Mouse (Mus musculus): ENCODE data around the gene Lin7b. TPM values are rescaled to one million over a fixed set of nuclear protein-coding genes. Genes with fewer than 3 reads are reported as not detected.

Lin7b gene
- polyA plus RNA-seq, 1 experiment from 2014 or later = 0.87 TPM

DNA sequence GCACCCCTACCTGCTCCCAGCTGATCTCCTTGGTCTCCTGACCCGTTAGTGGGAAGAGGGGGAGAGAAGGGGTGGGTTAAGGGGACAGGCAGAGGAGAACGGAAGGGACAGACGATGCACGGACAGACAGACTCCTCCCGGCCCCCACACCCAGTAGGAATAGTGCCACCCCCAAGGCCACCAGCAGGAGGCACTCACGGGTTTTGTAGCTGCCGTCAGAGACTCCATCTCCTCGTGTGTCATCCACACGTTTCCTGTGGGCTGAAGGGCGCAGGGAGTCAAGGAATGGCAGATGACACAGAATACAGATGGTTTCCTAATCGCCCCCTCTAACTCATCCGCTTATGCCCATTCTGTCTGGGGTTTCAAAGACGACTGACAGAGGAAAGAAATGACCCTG, 26.8 kb downstream of the Lin7b start:
- ATAC-seq (ENCODE audit: insufficient read depth) (no peak), DNase-seq (peak; percentile 30)
- peak; percentile 46 for TF ChIP-seq CTCF (IDR thresholded peaks at IDR 0.05; ENCODE audit: low read depth)
- Histone ChIP-seq H3K4me3 (ENCODE audit: low read depth, low read length) (no peak overlapping the region), H3K9me3 (ENCODE audit: low read depth, low read length) (no peaks in the 10 kb centered on the region), H3K27ac (ENCODE audit: low read depth) (no peak overlapping the region), H3K36me3 (ENCODE audit: insufficient read depth) (no peaks in the 10 kb centered on the region), H3K27me3 (ENCODE audit: insufficient read depth, low read length) (no peaks in the 10 kb centered on the region), H3K4me1 (ENCODE audit: insufficient read depth) (peaks cover 13% of the 10 kb centered on the region), H3K4me2 (no peak overlapping the region), H3K9ac (no peak overlapping the region)
- 29% methylated on average over 13 of the region's 13 CpGs for WGBS

DNA sequence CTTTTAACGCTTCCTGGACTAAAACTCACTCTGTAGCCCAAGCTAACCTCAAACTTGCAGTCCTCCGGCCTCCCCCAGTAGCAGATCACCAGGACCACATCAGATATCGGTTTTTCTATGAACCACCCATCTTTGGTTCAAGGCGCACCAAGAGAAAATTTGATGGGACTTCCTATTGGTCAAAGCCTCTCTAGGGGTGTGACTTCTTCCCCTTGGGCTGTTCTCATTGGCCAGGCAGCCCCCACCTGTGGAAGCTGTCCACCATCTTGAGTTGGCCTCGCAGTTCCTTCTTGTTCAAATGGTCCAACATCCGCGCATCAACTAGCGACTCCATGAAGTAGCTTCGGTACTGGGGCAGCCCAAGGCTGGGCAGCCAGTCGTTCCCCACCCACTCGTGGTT, 28.3 kb downstream of the Lin7b start:
- no peak for ATAC-seq (ENCODE audit: insufficient read depth)
- no peak for TF ChIP-seq CTCF (IDR thresholded peaks at IDR 0.05; ENCODE audit: low read depth)
- peaks cover 15% of the 10 kb centered on the region for H3K4me1 ChIP-seq (ENCODE audit: insufficient read depth)
- no peak overlapping the region for H3K4me2 ChIP-seq
- DNase-seq = no peak
- H3K4me3 ChIP-seq (ENCODE audit: low read depth, low read length) = no peak overlapping the region
- no peaks in the 10 kb centered on the region for H3K9me3 ChIP-seq (ENCODE audit: low read depth, low read length)
- no peak overlapping the region for H3K9ac ChIP-seq
- WGBS = 87% methylated on average over 11 of the region's 11 CpGs
- no peaks in the 10 kb centered on the region for H3K36me3 ChIP-seq (ENCODE audit: insufficient read depth)
- H3K27ac ChIP-seq (ENCODE audit: low read depth) = no peak overlapping the region
- no peaks in the 10 kb centered on the region for H3K27me3 ChIP-seq (ENCODE audit: insufficient read depth, low read length)

DNA sequence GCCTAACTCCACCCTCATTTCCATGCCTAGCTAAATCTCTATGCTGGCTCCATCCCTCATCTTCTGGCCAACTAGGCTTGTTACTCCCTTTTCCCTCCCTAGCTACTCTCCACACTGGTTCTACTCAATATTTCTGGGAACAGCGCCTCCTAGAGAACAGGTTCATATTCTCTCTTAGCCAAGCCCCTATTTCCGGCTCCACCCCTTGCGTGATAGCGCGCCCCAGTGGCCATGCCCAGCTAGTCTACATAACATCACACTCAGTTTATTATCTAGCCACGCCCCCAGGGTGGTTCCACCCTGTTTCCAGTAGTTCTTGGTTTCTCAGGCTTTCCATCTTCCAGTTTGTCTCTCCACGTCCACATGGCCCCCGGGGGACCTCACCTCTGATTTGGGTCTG, 29.1 kb downstream of the Lin7b start:
- peak overlapping the region; percentile 56 for H3K4me3 ChIP-seq (ENCODE audit: low read depth, low read length)
- H3K27me3 ChIP-seq (ENCODE audit: insufficient read depth, low read length) = no peaks in the 10 kb centered on the region
- 2% methylated on average over 8 of the region's 8 CpGs for WGBS
- no peak overlapping the region for H3K9ac ChIP-seq
- H3K27ac ChIP-seq (ENCODE audit: low read depth) = peak overlapping the region; percentile 60; the same call in 1 of the 2 replicates
- ATAC-seq (ENCODE audit: insufficient read depth) = peak; percentile 12; the same call in 1 of the 2 replicates
- no peaks in the 10 kb centered on the region for H3K36me3 ChIP-seq (ENCODE audit: insufficient read depth)
- H3K4me1 ChIP-seq (ENCODE audit: insufficient read depth) = peaks cover 15% of the 10 kb centered on the region
- peak; percentile 94 for DNase-seq
- H3K4me2 ChIP-seq = peak overlapping the region; percentile 95
- TF ChIP-seq CTCF (IDR thresholded peaks at IDR 0.05; ENCODE audit: low read depth) = peak; percentile 77
- no peaks in the 10 kb centered on the region for H3K9me3 ChIP-seq (ENCODE audit: low read depth, low read length)

DNA sequence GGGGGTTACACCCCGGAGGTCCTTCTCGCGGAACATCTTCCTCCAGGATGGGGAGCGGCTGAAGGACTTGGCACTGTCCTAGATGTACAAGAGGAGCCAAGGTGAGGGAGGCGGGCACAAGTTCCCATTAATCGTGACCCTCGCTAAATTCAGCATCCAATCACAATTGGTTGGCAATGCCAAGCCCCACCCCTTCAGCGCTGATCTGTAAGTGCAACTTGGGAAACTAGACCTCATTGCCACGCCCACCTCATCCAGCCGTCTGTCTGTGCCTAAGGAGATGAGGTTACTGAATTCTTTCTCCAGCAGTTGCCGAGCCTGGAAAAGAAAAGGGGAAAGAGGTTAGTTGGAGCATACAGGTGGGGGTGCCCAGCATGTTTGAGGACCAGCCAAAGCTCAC, 29.7 kb downstream of the Lin7b start:
- Histone ChIP-seq H3K9me3 (ENCODE audit: low read depth, low read length) (no peaks in the 10 kb centered on the region), H3K4me2 (peak overlapping the region; percentile 95), H3K4me3 (ENCODE audit: low read depth, low read length) (peak overlapping the region; percentile 56), H3K36me3 (ENCODE audit: insufficient read depth) (no peaks in the 10 kb centered on the region), H3K9ac (peak overlapping the region; percentile 63; the same call in 1 of the 2 replicates), H3K27me3 (ENCODE audit: insufficient read depth, low read length) (no peaks in the 10 kb centered on the region), H3K27ac (ENCODE audit: low read depth) (peak overlapping the region; percentile 60; the same call in 1 of the 2 replicates), H3K4me1 (ENCODE audit: insufficient read depth) (peaks cover 15% of the 10 kb centered on the region)
- peak; percentile 90 for DNase-seq
- peak; percentile 18; the same call in 1 of the 2 replicates for ATAC-seq (ENCODE audit: insufficient read depth)
- no peak for TF ChIP-seq CTCF (IDR thresholded peaks at IDR 0.05; ENCODE audit: low read depth)
- 2% methylated on average over 11 of the region's 11 CpGs for WGBS

DNA sequence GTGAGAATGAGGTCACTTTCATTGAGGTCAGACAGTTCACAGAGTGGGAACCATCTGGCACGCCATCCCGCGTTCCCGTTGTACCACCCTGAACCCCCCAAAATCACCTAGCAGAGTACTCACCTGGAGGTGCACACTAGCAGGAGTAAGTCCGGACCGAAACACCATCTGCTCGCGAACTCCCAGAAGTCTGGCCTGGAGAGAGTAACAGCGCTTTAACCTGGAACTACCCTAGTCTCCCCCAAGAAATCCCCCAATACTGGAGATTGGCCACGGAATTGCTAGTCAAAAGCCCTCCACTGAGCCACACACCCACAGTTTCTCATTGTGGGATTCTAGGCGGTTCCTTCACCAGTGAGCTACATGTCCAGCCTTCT, 30.3 kb downstream of the Lin7b start:
- ATAC-seq (ENCODE audit: insufficient read depth) (peak; percentile 2; the same call in 1 of the 2 replicates), DNase-seq (no peak)
- Histone ChIP-seq H3K27me3 (ENCODE audit: insufficient read depth, low read length) (no peaks in the 10 kb centered on the region), H3K4me1 (ENCODE audit: insufficient read depth) (peaks cover 15% of the 10 kb centered on the region), H3K9me3 (ENCODE audit: low read depth, low read length) (no peaks in the 10 kb centered on the region), H3K9ac (peak overlapping the region; percentile 63), H3K27ac (ENCODE audit: low read depth) (peak overlapping the region; percentile 68), H3K4me3 (ENCODE audit: low read depth, low read length) (peak overlapping the region; percentile 56), H3K4me2 (peak overlapping the region; percentile 95), H3K36me3 (ENCODE audit: insufficient read depth) (no peaks in the 10 kb centered on the region)
- 1% methylated on average over 11 of the region's 11 CpGs for WGBS
- TF ChIP-seq CTCF (IDR thresholded peaks at IDR 0.05; ENCODE audit: low read depth) = no peak

DNA sequence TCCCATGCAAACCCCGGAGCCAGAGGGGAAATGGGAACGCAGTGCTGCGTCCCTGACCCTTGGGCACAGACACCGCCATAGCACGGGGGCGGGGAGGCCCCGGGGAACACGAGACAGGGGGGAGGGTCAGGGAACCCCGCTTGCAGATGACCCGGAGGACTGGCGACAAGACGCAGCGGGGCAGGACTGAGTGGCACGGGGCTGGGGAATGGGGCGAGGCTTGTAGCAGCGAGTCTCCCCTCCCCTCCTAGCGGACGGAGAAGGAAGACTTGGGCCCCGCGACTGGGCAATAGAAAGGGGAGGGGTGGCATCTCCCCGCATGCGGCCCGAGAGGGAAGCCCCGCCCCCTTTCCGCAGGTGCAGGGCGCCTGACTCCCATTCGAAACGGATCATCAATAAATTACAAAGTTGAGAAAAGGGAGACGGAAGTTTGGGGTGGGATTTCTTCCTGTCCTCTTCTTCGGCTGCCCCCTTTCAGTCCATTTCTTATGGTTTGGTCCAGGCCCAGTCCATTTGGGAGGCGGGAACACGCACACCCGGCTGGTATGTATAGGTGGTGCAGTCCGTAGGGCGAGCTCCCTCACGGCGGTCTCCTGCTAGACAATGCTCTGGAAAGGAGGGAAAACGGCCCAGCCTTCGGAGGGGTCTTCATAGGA, 30.8 kb downstream of the Lin7b start:
- TF ChIP-seq CTCF (IDR thresholded peaks at IDR 0.05; ENCODE audit: low read depth) = peak; percentile 67
- peak overlapping the region; percentile 56 for H3K4me3 ChIP-seq (ENCODE audit: low read depth, low read length)
- H3K27me3 ChIP-seq (ENCODE audit: insufficient read depth, low read length) = no peaks in the 10 kb centered on the region
- H3K9me3 ChIP-seq (ENCODE audit: low read depth, low read length) = no peaks in the 10 kb centered on the region
- peak; percentile 88 for DNase-seq
- H3K27ac ChIP-seq (ENCODE audit: low read depth) = peak overlapping the region; percentile 68; the same call in 1 of the 2 replicates
- peak overlapping the region; percentile 95 for H3K4me2 ChIP-seq
- peak overlapping the region; percentile 63 for H3K9ac ChIP-seq
- H3K36me3 ChIP-seq (ENCODE audit: insufficient read depth) = no peaks in the 10 kb centered on the region
- WGBS = under 1% methylated on average over 38 of the region's 39 CpGs
- peaks cover 20% of the 10 kb centered on the region for H3K4me1 ChIP-seq (ENCODE audit: insufficient read depth)
- ATAC-seq (ENCODE audit: insufficient read depth) = peak; percentile 76

DNA sequence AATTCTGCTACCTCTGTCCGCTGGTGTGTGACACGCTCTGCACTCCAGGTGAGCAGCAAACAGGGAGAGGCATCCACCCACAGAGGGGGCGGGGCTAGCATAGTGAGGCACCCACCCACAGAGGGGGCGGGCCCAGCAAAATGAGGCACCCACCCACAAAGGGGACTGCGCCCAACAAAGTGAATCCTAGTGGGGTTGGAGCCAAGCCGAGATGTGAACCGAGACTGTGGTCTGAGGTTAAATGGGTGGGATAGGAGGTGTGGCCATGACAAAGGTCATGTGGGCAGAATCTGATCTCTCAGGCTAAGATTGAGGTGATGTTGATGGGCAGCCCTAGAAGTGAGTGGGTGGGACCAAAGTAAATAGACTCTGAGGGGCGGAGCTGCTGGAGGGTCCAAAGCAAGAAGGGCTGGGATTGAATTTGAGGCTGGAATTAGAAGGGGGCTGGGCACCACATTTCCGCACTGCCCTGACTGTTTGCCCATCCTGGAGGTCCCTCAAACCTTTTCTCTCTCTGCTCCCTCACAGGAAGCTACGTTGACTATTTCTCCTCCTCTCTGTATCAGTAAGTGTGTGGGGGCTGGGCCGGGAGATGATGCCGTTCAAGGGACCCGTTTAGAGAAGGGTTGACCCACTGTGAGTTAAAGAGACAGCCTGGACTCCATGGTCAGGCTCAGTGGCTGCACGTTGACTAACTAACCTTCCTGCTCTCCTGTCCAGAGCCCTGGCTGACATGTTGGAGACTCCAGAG, 32.0 kb downstream of the Lin7b start:
- Histone ChIP-seq H3K9ac (peak overlapping the region; percentile 63; the same call in 1 of the 2 replicates), H3K4me2 (peak overlapping the region; percentile 95), H3K27me3 (ENCODE audit: insufficient read depth, low read length) (no peaks in the 10 kb centered on the region), H3K9me3 (ENCODE audit: low read depth, low read length) (no peaks in the 10 kb centered on the region), H3K27ac (ENCODE audit: low read depth) (peak overlapping the region; percentile 63), H3K36me3 (ENCODE audit: insufficient read depth) (no peaks in the 10 kb centered on the region), H3K4me1 (ENCODE audit: insufficient read depth) (peaks cover 21% of the 10 kb centered on the region), H3K4me3 (ENCODE audit: low read depth, low read length) (peak overlapping the region; percentile 56)
- 1% methylated on average over 14 of the region's 14 CpGs for WGBS
- peak; percentile 5; the same call in 1 of the 2 replicates for ATAC-seq (ENCODE audit: insufficient read depth)
- peak; percentile 70 for DNase-seq
- TF ChIP-seq CTCF (IDR thresholded peaks at IDR 0.05; ENCODE audit: low read depth) = no peak

Data from lung, embryonic 14.5 days (tissue).